Mouse (Mus musculus) frontal cortex, postnatal 10 days (tissue): ENCODE data around the gene Gdf10.

Source experiments
- DNase-seq, 2 experiments: peaks; one replicate each; pipeline ENCODE4 v3.0.0; 2022; ENCODE audit warnings: low spot score in 2 of 2, mixed read lengths in 1 of 2

Gdf10 gene

GRCm38 (mm10) chr14:33923168-33924070, at the start of gene Gdf10:
Gene Gdf10, plus strand, starts transcription at chr14:33923587.
- DNase-seq: peak in 1 of 2 experiments; percentile 43

DNA sequence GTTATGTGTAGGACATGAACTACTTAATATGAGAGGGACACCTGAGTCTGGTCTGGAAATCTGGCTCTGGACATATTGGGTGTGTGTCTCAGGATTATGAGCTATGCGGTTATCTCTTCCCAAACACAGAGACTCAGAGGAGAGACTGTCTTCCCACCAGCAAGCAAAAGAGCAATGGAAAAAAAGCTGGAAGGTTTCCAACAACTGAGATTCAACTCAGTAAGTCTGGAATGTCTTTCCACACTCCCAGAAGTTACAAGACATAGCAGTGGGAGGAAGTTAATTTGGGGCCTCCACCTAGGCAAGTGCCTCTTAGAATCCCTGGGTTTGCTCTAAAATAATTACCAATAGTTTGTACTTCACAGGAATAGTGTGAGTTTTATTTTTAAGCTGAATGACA, 44.6 kb upstream of the Gdf10 start:
- DNase-seq: no peak

DNA sequence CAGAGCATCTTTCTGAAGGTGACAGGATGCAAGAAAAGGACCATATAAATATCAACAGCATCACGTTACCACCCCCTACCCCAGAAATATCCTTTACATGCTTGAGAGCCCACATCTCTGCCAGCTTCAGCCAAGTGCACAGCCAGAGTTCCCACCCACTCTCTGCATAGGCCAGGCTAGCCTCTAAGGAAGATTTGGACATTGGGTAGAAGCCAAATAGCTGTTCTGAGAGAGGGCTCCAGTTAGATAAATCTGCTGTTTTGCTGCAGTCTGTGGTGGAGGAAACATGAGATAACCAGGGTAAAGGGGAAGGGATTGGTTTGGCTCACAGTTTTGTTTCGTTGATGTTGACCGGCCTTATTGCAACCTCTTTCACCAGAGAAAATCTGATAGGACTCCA, 43.2 kb upstream of the Gdf10 start:
- DNase-seq: no peak

DNA sequence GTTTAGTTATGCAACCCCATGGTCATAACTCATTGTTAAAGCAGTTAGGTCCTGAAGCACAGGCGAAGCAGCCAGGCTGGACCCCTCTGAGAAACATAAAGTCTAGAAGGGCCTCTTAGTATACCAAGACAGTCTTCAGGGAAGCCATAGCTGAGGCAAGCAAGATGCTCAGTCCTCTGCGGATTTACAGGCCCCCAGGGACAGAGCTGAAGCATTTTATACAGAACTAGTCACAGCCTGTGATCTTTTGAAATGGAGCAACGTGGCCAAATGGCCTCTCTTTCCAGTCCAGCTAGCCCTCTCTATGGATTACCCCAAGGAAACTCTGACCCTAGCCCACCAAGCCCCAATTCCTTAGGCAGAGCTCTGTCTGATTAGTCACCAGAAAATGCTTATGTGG, 41.9 kb upstream of the Gdf10 start:
- DNase-seq: no peak

GRCm38 (mm10) chr14:33883046-33883445, 40.3 kb upstream of the Gdf10 start:
- DNase-seq: peak; percentile 22 to 55

- DNase-seq: no peak
Measured at GRCm38 (mm10) chr14:33885466-33885865, 37.9 kb upstream of the Gdf10 start.

GRCm38 (mm10) chr14:33888387-33889035, 34.9 kb upstream of the Gdf10 start:
- no peak for DNase-seq

DNA sequence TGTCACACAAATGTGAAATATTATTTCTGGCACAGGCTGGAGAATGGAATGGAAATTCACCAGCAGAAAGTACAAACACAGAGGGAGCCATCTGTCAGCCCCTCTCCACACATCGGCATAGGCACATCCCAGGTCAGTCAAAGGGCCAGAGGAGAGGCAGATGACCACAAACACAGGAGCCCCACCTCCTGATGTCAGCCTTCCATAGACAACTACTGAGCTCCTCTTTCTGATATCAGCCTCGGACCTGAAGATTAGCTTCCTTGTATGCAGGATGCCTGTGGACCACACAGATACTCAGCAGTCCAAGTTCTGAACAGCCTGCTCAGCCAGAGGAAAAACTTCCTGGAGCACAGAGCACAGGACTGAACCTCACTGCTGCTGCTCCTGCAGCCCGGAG, 33.4 kb upstream of the Gdf10 start:
- no peak for DNase-seq

DNA sequence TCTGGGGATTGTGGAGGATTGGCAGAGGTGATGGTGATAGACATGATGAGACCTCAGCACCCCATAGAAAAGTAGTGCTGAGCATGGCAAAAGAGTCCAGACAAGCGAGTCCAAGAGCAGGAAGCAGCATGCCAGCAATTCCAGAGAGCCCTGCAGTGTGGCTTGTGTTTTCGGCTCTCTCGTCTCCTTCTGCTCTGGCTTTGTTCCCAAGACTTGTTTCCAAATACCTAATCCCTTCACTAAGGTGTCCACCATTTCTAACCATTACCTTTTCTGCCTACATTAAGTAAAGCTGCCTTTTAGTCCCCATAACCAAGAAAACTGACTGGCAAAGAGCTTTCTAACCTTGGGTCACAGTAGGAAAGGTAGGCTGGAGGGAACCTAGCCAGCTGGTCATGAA, 31.9 kb upstream of the Gdf10 start:
- DNase-seq: no peak

DNA sequence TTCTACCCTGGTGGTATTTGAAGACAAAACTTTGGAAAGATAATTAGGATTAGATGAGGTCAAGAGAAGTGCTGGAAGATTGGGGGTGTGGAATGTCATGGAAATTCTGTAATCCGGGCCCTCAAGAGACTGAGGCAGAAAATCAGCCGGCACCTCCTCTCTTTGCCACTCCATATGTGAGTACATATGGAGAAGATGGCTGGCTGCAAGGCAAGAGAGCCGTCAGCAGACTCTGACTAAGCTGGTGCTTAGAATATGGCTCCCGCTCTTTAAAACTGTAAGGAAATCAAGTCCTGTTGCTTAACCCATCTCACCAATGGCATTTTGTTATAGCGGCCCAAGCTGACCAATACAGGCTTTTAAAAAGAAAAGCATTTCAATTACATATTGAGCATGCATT, 27.6 kb upstream of the Gdf10 start:
- no peak for DNase-seq

- no peak for DNase-seq
Measured at GRCm38 (mm10) chr14:33896628-33897300, 26.6 kb upstream of the Gdf10 start.

DNA sequence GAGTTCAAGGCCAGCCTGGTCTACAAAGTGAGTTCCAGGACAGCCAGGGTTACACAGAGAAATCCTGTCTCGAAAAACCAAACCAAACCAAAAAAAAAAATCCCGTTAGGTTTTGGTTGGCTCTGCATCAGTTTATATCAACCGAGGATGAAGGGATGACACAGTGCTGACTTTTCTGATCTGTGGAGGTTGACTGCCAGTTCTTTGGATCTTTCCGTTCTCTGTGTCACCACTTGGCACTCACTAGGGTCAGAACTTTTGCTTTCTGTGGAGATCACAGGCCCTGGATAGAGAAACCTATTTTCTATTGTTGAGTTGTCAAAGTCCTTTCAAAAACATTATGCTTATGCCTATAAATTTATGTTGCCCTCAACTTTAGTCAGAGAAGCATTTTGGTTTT, 20.6 kb upstream of the Gdf10 start:
- no peak for DNase-seq

GRCm38 (mm10) chr14:33903199-33903598, 20.2 kb upstream of the Gdf10 start:
- DNase-seq: no peak

DNA sequence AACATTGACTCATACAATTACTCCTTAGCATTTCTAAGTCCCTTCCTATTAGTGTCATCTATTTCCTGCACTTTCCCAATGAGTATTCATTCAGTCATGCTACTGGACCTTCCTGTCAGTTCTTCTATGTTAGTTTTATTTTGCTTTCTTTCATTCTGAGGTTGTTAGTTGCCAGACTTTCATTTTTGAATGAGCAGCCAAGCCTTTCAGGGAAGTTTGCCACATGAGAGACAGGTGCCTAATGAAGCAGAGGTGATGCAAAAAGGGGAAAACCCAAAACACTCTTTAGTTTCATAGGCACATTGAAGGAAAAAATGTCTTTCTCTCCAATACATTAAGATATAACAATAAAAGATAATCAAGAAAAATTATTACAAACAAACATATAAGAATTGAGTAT, 18.5 kb upstream of the Gdf10 start:
- no peak for DNase-seq

DNA sequence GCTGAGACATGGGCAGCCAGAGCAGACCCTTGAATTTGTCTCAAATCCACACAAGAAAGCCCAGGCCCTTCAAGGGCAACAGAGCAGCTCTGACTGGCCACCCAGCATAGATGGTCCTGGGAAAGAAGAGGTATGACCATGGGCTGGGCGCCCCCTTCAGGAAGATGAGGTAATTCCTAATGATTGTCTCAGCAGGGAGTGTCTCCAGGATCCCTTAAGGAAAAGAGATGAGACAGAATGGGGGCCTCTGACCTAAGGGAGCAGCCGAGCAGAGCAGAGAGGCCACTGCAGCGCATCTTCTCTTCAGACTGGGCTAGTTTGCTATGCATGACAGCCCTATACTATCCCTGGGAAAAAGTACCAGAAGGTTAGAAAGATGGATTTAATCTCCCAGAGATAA, 9.7 kb upstream of the Gdf10 start:
- DNase-seq: peak in 1 of 2 experiments; percentile 37

- DNase-seq: no peak
Measured at GRCm38 (mm10) chr14:33914206-33914605, 9.2 kb upstream of the Gdf10 start.

DNA sequence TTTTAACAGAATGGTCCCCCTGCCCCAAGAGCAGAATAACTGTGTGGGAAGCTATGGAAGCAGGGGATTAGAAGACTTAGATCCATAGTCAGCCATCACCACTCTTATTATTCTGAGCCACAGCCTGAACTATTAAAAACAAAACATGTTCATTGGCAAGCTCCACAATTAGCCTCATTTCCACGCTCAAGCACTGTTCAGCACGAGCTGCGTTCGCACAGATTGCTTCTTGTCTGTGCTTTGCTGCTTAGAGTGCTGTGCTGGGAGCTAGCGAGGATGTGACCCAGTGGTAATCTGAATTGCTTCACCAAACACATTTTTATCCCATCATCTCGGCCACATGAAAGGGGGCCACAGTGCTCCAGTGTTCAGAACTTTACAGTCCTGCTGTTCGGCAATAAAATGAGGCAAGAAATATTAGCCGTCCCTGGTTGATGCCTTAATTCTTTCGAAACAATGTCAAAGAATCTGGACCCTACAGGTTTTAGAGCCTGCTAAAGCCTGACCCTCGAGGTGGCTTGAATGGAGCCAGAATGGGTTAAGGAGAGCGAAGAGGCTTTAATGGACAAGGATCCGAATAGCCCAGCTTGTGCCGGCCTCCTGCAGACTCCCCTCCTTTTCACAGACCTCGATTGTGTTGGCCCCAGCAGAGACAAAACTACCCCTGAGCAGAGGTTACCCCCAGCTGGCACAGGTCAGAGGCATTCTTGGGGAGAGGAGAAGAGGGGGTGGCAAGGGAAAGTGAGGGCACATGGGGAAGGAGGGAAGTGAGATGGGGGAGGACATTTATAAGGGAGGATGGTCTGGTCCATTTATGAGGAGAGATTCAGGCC, 2.4 kb upstream of the Gdf10 start:
- no peak for DNase-seq

GRCm38 (mm10) chr14:33922771-33923167, 618 bp upstream of the Gdf10 start:
- DNase-seq: no peak

DNA sequence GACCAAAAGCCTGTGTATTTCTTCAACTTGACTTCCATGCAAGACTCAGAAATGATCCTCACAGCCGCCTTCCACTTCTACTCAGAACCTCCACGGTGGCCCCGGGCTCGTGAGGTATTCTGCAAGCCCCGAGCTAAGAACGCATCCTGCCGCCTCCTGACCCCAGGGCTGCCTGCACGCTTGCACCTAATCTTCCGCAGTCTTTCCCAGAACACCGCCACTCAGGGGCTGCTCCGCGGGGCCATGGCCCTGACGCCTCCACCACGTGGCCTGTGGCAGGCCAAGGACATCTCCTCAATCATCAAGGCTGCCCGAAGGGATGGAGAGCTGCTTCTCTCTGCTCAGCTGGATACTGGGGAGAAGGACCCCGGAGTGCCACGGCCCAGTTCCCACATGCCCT, 8.5 kb downstream of the Gdf10 start:
- DNase-seq: no peak

GRCm38 (mm10) chr14:33932935-33933703, 9.7 kb downstream of the Gdf10 start:
- peak in 1 of 2 experiments; percentile 46 for DNase-seq

DNA sequence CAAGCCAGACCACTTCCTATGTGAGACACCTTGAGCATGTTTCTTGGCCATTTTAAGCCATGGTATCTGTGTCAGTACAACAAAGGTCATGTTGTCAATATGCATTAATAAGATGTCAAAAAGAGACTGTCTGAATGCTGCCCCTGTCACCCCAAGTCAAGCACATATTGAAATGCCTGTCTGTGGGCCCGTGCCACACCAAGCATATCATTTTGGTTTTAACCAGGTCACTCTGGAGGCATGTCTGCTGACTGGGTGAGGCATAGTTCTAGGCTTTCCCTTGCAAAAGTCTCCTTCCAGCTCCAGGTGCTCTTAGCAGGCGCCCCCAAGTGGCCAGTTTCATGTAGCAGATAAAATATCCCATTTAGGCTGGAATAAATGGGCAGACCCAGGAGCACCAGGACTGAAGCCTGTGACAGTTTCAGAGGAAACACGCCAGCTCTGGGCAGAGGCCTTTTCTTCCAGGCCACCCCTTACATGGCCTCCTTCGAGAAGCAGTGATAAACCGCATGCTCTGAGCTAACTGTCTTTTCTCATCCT, 10.5 kb downstream of the Gdf10 start:
- peak in 1 of 2 experiments; percentile 54 for DNase-seq
